Mouse (Mus musculus) forebrain, embryonic 15.5 days (tissue): Measurements from ENCODE around the gene Fxr1. TPM values are rescaled to one million over a fixed set of nuclear protein-coding genes. Genes with fewer than 3 reads are reported as not detected.
A peak's percentile ranks its signal among the peaks of the same experiment; 100 is the strongest.
"Not testable (repeated sequence)": the region's sequence is repeated elsewhere in the genome, so short reads cannot be mapped to it uniquely, and the experiment has no call there.

Source experiments
- ATAC-seq: fragments of 200-750 bp; cut with Nextera tagmentation; replicated peaks from 2 replicates; pipeline ENCODE4 v1.8.0; 2017; ENCODE audit warnings: mild to moderate bottlenecking, moderate TSS enrichment, moderate library complexity
- H3K27ac ChIP-seq: fragments of 300-500 bp; sonication (generic); replicated peaks from 2 replicates; pipeline ENCODE4 v1.5.1; 2015; ENCODE audit warnings: mild to moderate bottlenecking, inconsistent platforms
- H3K27me3 ChIP-seq: fragments of 300-500 bp; sonication (generic); 2 replicates; pipeline ENCODE4 v1.6.1; 2015; ENCODE audit warnings: inconsistent platforms
- H3K36me3 ChIP-seq: fragments of 300-500 bp; sonication (generic); 2 replicates; pipeline ENCODE4 v1.6.1; 2015; ENCODE audit warnings: mild to moderate bottlenecking, inconsistent platforms
- H3K4me1 ChIP-seq: fragments of 300-500 bp; sonication (generic); 2 replicates; pipeline ENCODE4 v1.6.1; 2015; ENCODE audit warnings: inconsistent platforms
- H3K4me2 ChIP-seq: fragments of 300-500 bp; sonication (generic); replicated peaks from 2 replicates; pipeline ENCODE4 v1.6.1; 2015; ENCODE audit warnings: mild to moderate bottlenecking, inconsistent platforms
- H3K4me3 ChIP-seq: fragments of 300-500 bp; sonication (generic); 2 replicates; pipeline ENCODE4 v1.5.1; 2015; ENCODE audit warnings: mild to moderate bottlenecking, inconsistent platforms
- H3K9ac ChIP-seq: fragments of 300-500 bp; sonication (generic); replicated peaks from 2 replicates; pipeline ENCODE4 v1.6.1; 2015; ENCODE audit warnings: mild to moderate bottlenecking, inconsistent platforms
- H3K9me3 ChIP-seq: fragments of 300-500 bp; sonication (generic); 2 replicates; pipeline ENCODE4 v1.6.1; 2016; ENCODE audit warnings: inconsistent platforms
- WGBS: fragments of 180-500 bp; shearing (Covaris S2); methylation state at CpG from one replicate; pipeline ENCODE4 v1.1.7; 2015; ENCODE audit warnings: mixed read lengths; 5-methylcytosine and 5-hydroxymethylcytosine counted together
- polyA plus RNA-seq: library from polyadenylated mRNA; unstranded; fragments of >200 nt; fragmentation: Nextera tagmentation; extraction: Ambion mirVana; gene quantifications from 2 replicates; pipeline ENCODE4 v1.2.1, GENCODE M21; 2015

The Fxr1 gene
- polyA plus RNA-seq, 1 experiment from 2014 or later, result 44.2 TPM

- H3K4me1 ChIP-seq, result no peaks in the 10 kb centered on the region
- H3K9ac ChIP-seq, result no peak overlapping the region
- H3K27ac ChIP-seq, result no peak overlapping the region
- H3K36me3 ChIP-seq, result no peaks in the 10 kb centered on the region
- no peaks in the 10 kb centered on the region for H3K27me3 ChIP-seq
- H3K9me3 ChIP-seq, result no peaks in the 10 kb centered on the region
- WGBS, result 50% methylated on average over 4 of the region's 4 CpGs
- ATAC-seq, result no peak
- no peak overlapping the region for H3K4me2 ChIP-seq
- H3K4me3 ChIP-seq, result no peak overlapping the region
Observed at GRCm38 (mm10) chr3:34007611-34008010, 12.1 kb upstream of the Fxr1 start.

GRCm38 (mm10) chr3:34008191-34008590 is 11.6 kb upstream of the Fxr1 start:
- WGBS, result 76% methylated on average over 6 of the region's 6 CpGs
- Histone ChIP-seq H3K9ac (no peak overlapping the region), H3K36me3 (no peaks in the 10 kb centered on the region), H3K27ac (no peak overlapping the region), H3K4me3 (no peak overlapping the region), H3K9me3 (no peaks in the 10 kb centered on the region), H3K4me2 (no peak overlapping the region), H3K4me1 (no peaks in the 10 kb centered on the region), H3K27me3 (no peaks in the 10 kb centered on the region)
- ATAC-seq, result no peak

- peak overlapping the region; percentile 91 for H3K9ac ChIP-seq
- H3K9me3 ChIP-seq, result no peaks in the 10 kb centered on the region
- no peaks in the 10 kb centered on the region for H3K27me3 ChIP-seq
- peak overlapping the region; percentile 87 for H3K27ac ChIP-seq
- ATAC-seq, result peak; percentile 5
- peak overlapping the region; percentile 96 for H3K4me3 ChIP-seq
- H3K4me2 ChIP-seq, result peak overlapping the region; percentile 69
- H3K4me1 ChIP-seq, result peaks cover 29% of the 10 kb centered on the region
- H3K36me3 ChIP-seq, result no peaks in the 10 kb centered on the region
- 0% methylated on average over 61 of the region's 70 CpGs for WGBS
Observed at GRCm38 (mm10) chr3:34020382-34021258, 877 bp downstream of the Fxr1 start.

DNA sequence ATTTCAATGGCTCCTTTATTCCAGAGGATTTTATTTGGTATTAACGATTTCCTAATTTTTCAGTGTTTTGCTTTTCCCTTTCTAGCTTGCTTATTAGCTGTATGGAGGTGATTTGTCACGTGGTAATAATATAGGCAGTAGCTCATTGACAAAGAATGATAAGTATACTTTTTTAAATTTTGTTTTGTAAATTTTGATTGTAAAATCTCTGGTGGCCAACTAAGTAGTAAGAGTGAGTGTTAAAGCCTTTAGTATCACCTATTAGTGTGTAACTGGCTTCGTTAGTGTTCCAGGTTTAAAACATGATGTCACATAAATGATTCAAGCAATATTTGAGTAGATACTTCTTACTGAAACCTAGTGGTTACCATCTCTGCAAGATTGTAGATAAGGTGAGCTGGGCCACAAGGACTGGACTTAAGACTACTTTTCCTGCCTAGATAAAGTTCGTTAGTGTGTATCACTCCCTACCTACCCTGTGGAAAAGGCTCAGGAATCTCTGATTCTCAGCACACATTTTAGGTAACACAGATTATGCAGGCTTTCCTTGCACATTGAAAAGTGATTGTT is 1.6 kb downstream of the Fxr1 start:
- WGBS, result 51% methylated on average over 4 of the region's 4 CpGs
- H3K9ac ChIP-seq, result peak overlapping the region; percentile 91; the same call in 1 of the 2 replicates

DNA sequence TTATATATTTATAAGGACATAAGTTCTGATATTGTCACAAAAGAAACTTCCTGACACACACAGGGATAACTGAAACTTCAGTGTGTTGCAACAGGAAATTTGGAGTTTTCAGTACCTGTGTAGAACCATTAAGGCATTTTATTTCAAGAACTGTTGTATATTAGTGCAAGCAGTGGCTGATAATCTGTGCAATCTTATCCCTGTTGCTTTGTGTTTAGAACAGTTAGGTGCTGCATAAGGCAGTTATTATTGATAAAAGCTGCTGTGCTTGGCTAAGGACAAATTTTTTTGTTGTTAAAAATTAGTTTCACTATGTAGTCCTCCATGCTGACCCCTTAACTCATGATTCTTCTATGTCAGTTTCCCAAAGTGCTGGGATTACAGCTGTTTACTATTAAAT is 9.2 kb downstream of the Fxr1 start:
- Histone ChIP-seq H3K9me3 (no peaks in the 10 kb centered on the region), H3K27me3 (no peaks in the 10 kb centered on the region), H3K36me3 (no peaks in the 10 kb centered on the region), H3K4me1 (peaks cover 3% of the 10 kb centered on the region; the same call in 1 of the 2 replicates), H3K27ac (no peak overlapping the region), H3K9ac (no peak overlapping the region), H3K4me3 (no peak overlapping the region), H3K4me2 (no peak overlapping the region)
- ATAC-seq, result no peak

More for the DNA sequence above, 1.6 kb downstream of the Fxr1 start:
- peak overlapping the region; percentile 96 for H3K4me3 ChIP-seq
- no peaks in the 10 kb centered on the region for H3K27me3 ChIP-seq
- H3K9me3 ChIP-seq, result no peaks in the 10 kb centered on the region
- no peaks in the 10 kb centered on the region for H3K36me3 ChIP-seq
- H3K27ac ChIP-seq, result 0 out of 2 replicates have a peak overlapping the region, but pooled peaks have one; percentile 87
- H3K4me2 ChIP-seq, result peak overlapping the region; percentile 69
- H3K4me1 ChIP-seq, result peaks cover 29% of the 10 kb centered on the region
- ATAC-seq, result no peak

GRCm38 (mm10) chr3:34030601-34031000 is 10.9 kb downstream of the Fxr1 start:
- ATAC-seq, result no peak
- no peaks in the 10 kb centered on the region for H3K9me3 ChIP-seq
- H3K4me2 ChIP-seq, result no peak overlapping the region
- no peak overlapping the region for H3K4me3 ChIP-seq
- no peaks in the 10 kb centered on the region for H3K27me3 ChIP-seq
- no peak overlapping the region for H3K27ac ChIP-seq
- no peaks in the 10 kb centered on the region for H3K36me3 ChIP-seq
- H3K4me1 ChIP-seq, result no peaks in the 10 kb centered on the region
- no peak overlapping the region for H3K9ac ChIP-seq
- WGBS, result 96% methylated on average over 3 of the region's 3 CpGs

GRCm38 (mm10) chr3:34033720-34034364 is 14.1 kb downstream of the Fxr1 start:
- H3K4me1 ChIP-seq, result peaks cover 3% of the 10 kb centered on the region; the same call in 1 of the 2 replicates
- H3K4me2 ChIP-seq, result no peak overlapping the region
- H3K36me3 ChIP-seq, result no peaks in the 10 kb centered on the region
- H3K27me3 ChIP-seq, result no peaks in the 10 kb centered on the region
- H3K9ac ChIP-seq, result no peak overlapping the region
- H3K27ac ChIP-seq, result no peak overlapping the region
- no peak overlapping the region for H3K4me3 ChIP-seq
- WGBS, result 85% methylated on average over 3 of the region's 3 CpGs
- H3K9me3 ChIP-seq, result no peaks in the 10 kb centered on the region
- ATAC-seq, result no peak

DNA sequence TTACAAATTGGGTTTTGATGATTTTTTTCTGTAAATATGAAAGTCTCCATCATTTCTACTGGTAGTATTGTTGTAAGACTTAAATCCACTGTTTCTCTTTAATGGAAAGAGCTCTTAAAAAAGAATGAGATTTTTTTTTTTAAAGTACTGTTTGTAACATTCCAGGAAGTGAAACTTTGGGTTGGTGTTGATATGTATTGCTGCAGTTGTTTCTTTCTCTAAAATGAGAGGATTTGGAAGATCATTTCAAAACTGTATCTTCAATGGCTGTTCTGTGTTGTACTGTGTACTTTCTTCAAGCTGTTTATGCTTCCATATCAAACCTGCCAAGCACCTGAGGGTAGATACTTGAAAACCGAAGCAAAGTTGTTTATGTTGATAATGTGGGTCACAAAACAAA is 15.1 kb downstream of the Fxr1 start:
- Histone ChIP-seq H3K9ac (no peak overlapping the region), H3K27ac (no peak overlapping the region), H3K4me3 (no peak overlapping the region), H3K27me3 (no peaks in the 10 kb centered on the region), H3K4me2 (no peak overlapping the region), H3K36me3 (no peaks in the 10 kb centered on the region), H3K9me3 (no peaks in the 10 kb centered on the region), H3K4me1 (peaks cover 3% of the 10 kb centered on the region; the same call in 1 of the 2 replicates)
- WGBS, result 80% methylated on average over 1 of the region's 1 CpGs
- no peak for ATAC-seq

DNA sequence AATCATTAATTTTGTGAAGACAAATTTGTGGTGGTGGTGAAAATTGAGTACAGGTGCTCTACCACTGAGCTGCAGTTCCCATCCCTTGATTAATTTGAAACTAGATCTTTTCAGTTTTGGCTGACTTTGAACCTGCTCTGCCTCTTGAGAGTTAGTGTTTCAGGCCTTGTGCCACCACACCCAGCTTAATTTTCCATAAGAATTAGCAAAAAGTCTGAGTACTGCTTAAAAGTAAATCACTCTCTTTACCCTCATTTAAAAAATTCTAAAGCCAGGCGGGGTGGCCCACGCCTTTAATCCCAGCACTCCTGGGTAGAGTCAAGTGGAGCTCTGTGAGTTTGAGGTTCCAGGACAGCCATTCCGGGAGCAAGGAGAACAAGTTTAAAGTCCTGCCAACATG is 16.0 kb downstream of the Fxr1 start:
- H3K9me3 ChIP-seq, result no peaks in the 10 kb centered on the region
- H3K27ac ChIP-seq, result no peak overlapping the region
- no peak for ATAC-seq
- 76% methylated on average over 3 of the region's 3 CpGs for WGBS
- H3K36me3 ChIP-seq, result no peaks in the 10 kb centered on the region
- no peaks in the 10 kb centered on the region for H3K27me3 ChIP-seq
- H3K4me1 ChIP-seq, result peaks cover 3% of the 10 kb centered on the region; the same call in 1 of the 2 replicates
- no peak overlapping the region for H3K9ac ChIP-seq
- H3K4me3 ChIP-seq, result no peak overlapping the region
- no peak overlapping the region for H3K4me2 ChIP-seq

- Histone ChIP-seq H3K9ac (no peak overlapping the region), H3K4me1 (peaks cover 3% of the 10 kb centered on the region), H3K4me3 (no peak overlapping the region), H3K9me3 (no peaks in the 10 kb centered on the region), H3K27ac (no peak overlapping the region), H3K4me2 (no peak overlapping the region), H3K27me3 (no peaks in the 10 kb centered on the region), H3K36me3 (peaks cover 20% of the 10 kb centered on the region)
- ATAC-seq, result no peak
- WGBS, result 88% methylated on average over 4 of the region's 4 CpGs
Observed at GRCm38 (mm10) chr3:34041990-34042389, 22.2 kb downstream of the Fxr1 start.

DNA sequence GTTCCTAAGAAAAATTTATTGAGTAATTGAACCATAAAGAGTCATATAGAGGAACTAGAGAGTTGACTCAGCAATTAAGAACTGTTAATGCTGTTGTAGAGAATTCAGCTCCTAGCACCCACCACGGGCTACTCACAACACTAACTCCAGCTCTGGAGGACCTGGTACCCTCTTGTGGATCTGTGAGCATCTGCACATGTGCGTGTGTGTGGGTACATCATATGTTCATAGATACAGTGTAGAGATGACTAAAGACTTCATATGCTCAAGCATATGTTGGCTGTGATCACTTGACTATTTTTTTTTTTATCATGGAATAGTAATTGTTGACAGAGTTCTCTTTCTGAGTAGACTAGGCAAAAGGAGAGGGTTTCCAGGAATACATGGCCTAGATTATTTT is 42.6 kb downstream of the Fxr1 start:
- Histone ChIP-seq H3K27ac (no peak overlapping the region), H3K9ac (no peak overlapping the region), H3K9me3 (no peaks in the 10 kb centered on the region), H3K27me3 (no peaks in the 10 kb centered on the region), H3K36me3 (peaks cover 48% of the 10 kb centered on the region), H3K4me2 (no peak overlapping the region), H3K4me3 (no peak overlapping the region), H3K4me1 (no peaks in the 10 kb centered on the region)
- no peak for ATAC-seq
- 89% methylated on average over 2 of the region's 2 CpGs for WGBS

DNA sequence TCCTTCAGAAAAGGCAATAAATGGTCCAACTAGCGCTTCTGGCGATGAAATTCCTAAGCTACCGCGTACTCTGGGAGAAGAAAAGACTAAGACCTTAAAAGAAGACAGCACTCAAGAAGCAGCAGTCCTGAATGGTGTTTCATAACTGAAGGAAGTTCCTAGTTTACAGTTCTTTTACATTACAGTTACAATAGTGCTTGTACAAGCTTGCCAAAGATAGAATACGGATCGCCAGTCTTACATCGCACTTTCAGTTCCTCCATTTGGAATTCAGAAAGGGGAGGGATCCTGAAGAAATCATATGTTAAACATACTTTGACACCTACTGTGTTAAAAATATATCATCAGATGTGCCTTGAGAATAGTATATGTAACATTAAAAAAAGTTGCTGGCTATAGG is 49.2 kb downstream of the Fxr1 start:
- WGBS, result 86% methylated on average over 7 of the region's 7 CpGs
- H3K4me1 ChIP-seq, H3K4me3 ChIP-seq, H3K27me3 ChIP-seq, H3K9ac ChIP-seq, H3K27ac ChIP-seq, ATAC-seq, H3K9me3 ChIP-seq, H3K4me2 ChIP-seq: not testable (repeated sequence)
- H3K36me3 ChIP-seq, result peaks cover 46% of the 10 kb centered on the region
